Mouse (Mus musculus) neural tube, embryonic 14.5 days (tissue): ENCODE data around the gene Phlda2. TPM values are rescaled to one million over a fixed set of nuclear protein-coding genes. Genes with fewer than 3 reads are reported as not detected.
A peak's percentile ranks its signal among the peaks of the same experiment; 100 is the strongest.

Source experiments
- ATAC-seq: fragments of 200-750 bp; cut with Nextera tagmentation; 2 replicates; pipeline ENCODE4 v1.8.0; 2017; ENCODE audit warnings: low read depth, mild to moderate bottlenecking, moderate TSS enrichment, moderate library complexity
- H3K27ac ChIP-seq: fragments of 300-500 bp; sonication (generic); 2 replicates; pipeline ENCODE4 v1.5.1; 2014; ENCODE audit warnings: low read depth, mild to moderate bottlenecking, control low read depth, low read length, moderate library complexity, mixed read lengths
- H3K27me3 ChIP-seq: fragments of 300-500 bp; sonication (generic); 2 replicates; pipeline ENCODE4 v1.6.1; 2014; ENCODE audit warnings: low read length; ENCODE audit not compliant: control insufficient read depth, insufficient read depth
- H3K36me3 ChIP-seq: fragments of 300-500 bp; sonication (generic); 2 replicates; pipeline ENCODE4 v1.6.1; 2014; ENCODE audit warnings: low read length, mixed read lengths; ENCODE audit not compliant: control insufficient read depth, insufficient read depth
- H3K4me1 ChIP-seq: fragments of 300-500 bp; sonication (generic); 2 replicates; pipeline ENCODE4 v1.6.1; 2014; ENCODE audit warnings: low read length; ENCODE audit not compliant: control insufficient read depth, insufficient read depth
- H3K4me2 ChIP-seq: fragments of 300-500 bp; sonication (generic); 2 replicates; pipeline ENCODE4 v1.6.1; 2014; ENCODE audit warnings: mild to moderate bottlenecking, low read depth, low read length, control low read depth
- H3K4me3 ChIP-seq: fragments of 300-500 bp; sonication (generic); 2 replicates; pipeline ENCODE4 v1.5.1; 2014; ENCODE audit warnings: low read depth, low read length, control low read depth, mixed read lengths
- H3K9ac ChIP-seq: fragments of 300-500 bp; sonication (generic); replicated peaks from 2 replicates; pipeline ENCODE4 v1.6.1; 2014; ENCODE audit warnings: low read depth, mild to moderate bottlenecking, control low read depth, low read length, mixed read lengths
- H3K9me3 ChIP-seq: fragments of 300-500 bp; sonication (generic); 2 replicates; pipeline ENCODE4 v1.6.1; 2016; ENCODE audit warnings: low read length; ENCODE audit not compliant: control insufficient read depth
- WGBS: fragments of 180-500 bp; shearing (Covaris S2); extraction: QIAGEN DNeasy Blood & Tissue Kit; methylation state at CpG from one replicate; pipeline ENCODE4 v1.1.7; 2014; 5-methylcytosine and 5-hydroxymethylcytosine counted together
- polyA plus RNA-seq: library from polyadenylated mRNA; unstranded; fragments of >200 nt; fragmentation: Nextera tagmentation; extraction: Ambion mirVana; gene quantifications from 2 replicates; pipeline ENCODE4 v1.2.1, GENCODE M21; 2014

Gene Phlda2
- polyA plus RNA-seq, 1 experiment from 2014 or later = not detected

DNA sequence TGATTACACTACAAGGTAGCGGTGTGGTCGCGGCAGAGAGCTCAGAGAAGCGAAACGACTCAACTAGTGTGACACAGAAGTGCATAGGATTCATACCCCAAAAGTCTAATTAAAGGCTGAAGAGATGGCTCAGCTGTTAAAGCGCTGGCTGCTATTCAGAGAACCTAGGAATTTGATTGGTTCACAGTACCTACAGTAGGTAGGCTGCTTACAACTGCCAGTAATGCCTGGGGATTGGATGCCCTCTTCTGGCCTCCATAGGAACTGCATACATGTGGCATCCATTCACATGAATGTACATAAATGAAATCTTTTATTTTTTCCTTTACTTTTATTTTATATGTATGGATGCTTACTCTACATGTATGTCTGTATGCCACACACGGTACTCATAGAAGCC lies 3.7 kb upstream of the Phlda2 start:
- WGBS = 22% methylated on average over 7 of the region's 7 CpGs
- Histone ChIP-seq H3K9ac (no peak overlapping the region), H3K27me3 (peaks cover 20% of the 10 kb centered on the region), H3K4me1 (peaks cover 10% of the 10 kb centered on the region), H3K36me3 (no peaks in the 10 kb centered on the region), H3K4me3 (no peak overlapping the region), H3K4me2 (no peak overlapping the region), H3K27ac (no peak overlapping the region), H3K9me3 (no peaks in the 10 kb centered on the region)
- ATAC-seq = no peak

DNA sequence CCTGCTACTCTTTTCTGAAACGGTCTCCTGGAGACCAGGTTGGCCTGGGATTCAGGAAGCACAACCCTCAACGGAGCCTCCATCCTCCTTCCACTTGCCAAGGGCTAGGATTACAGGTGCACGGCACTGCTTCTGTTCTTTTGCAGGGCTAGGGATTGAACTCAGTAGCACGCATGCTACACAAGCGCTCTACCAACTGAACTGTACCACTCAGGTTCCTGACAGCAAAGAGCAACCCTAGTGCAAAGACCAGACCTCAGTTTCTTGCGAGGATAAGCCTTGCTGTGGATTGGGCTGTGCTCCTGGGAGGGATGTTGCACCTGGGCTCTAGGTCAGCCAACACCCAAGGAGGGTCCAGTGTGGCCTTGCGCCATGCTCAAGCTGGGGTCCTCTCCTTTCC lies 3.3 kb upstream of the Phlda2 start:
- Histone ChIP-seq H3K4me2 (no peak overlapping the region), H3K36me3 (no peaks in the 10 kb centered on the region), H3K9ac (no peak overlapping the region), H3K9me3 (no peaks in the 10 kb centered on the region), H3K4me3 (no peak overlapping the region), H3K27ac (no peak overlapping the region), H3K4me1 (peaks cover 12% of the 10 kb centered on the region), H3K27me3 (peaks cover 24% of the 10 kb centered on the region)
- WGBS = 67% methylated on average over 7 of the region's 7 CpGs
- no peak for ATAC-seq

DNA sequence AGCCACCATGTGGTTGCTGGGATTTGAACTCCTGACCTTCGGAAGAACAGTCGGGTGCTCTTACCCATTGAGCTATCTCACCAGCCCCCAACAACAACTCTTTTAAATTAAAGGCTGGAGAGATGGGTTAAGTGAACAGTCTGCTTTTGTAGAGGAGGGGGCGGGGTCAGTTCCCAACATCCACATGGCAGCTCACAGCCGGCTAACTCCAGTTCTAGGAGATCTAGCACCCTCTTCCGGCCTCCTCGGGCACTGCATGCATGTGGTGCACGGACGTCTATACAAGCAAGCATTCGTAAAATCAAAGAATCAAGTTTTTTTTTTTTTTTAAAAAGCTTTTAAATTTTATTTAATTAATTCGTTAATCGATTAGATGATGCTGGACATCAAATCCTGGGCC lies 2.9 kb upstream of the Phlda2 start:
- no peak overlapping the region for H3K4me2 ChIP-seq
- H3K9ac ChIP-seq = no peak overlapping the region
- ATAC-seq = no peak
- no peaks in the 10 kb centered on the region for H3K36me3 ChIP-seq
- no peak overlapping the region for H3K27ac ChIP-seq
- no peak overlapping the region for H3K4me3 ChIP-seq
- peaks cover 12% of the 10 kb centered on the region for H3K4me1 ChIP-seq
- 31% methylated on average over 11 of the region's 11 CpGs for whole genome bisulfite sequencing
- H3K27me3 ChIP-seq = peaks cover 28% of the 10 kb centered on the region
- H3K9me3 ChIP-seq = no peaks in the 10 kb centered on the region

DNA sequence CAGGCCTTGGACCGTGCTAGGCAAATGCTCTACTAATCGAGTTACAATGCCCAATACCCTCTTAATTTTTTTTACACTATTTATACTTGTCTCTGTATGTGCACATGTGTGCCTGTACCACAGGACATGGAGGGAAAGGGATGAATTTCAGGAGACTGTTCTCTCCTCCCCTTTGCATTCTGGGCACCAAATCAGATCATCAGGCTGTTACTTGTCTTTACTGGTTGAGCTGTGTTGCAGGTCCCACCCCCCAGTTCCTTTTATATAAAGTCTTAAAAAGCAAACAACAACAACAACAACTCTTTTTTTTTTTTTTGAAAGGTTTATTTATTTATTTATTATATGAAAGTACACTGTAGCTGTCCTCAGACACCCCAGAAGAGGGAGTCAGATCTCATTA lies 2.5 kb upstream of the Phlda2 start:
- no peaks in the 10 kb centered on the region for H3K36me3 ChIP-seq
- peaks cover 12% of the 10 kb centered on the region for H3K4me1 ChIP-seq
- no peak overlapping the region for H3K9ac ChIP-seq
- no peak overlapping the region for H3K4me2 ChIP-seq
- whole genome bisulfite sequencing = 91% methylated on average over 2 of the region's 2 CpGs
- H3K4me3 ChIP-seq = no peak overlapping the region
- peaks cover 33% of the 10 kb centered on the region for H3K27me3 ChIP-seq
- no peak overlapping the region for H3K27ac ChIP-seq
- no peaks in the 10 kb centered on the region for H3K9me3 ChIP-seq
- ATAC-seq = no peak

DNA sequence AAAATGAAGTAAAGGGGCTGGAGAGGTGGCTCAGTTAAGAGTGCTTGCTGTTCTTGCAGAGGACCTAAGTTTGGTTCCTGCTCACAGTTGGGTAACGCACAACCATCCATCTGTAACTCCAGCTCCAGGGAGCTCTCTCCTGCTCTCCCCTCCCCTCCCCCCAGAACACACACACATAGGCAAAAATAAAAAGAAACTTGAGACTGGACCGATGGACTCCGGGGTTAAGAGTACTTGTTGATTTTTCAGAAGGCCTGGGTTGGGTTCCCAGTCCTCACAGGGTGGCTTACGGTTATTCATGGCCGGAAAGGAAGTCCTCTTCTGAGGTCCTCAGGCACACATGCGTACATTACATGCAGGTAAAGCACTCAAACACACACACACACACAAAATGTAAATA lies 976 bp upstream of the Phlda2 start:
- Histone ChIP-seq H3K27ac (no peak overlapping the region), H3K9me3 (no peaks in the 10 kb centered on the region), H3K4me1 (peaks cover 12% of the 10 kb centered on the region), H3K36me3 (no peaks in the 10 kb centered on the region), H3K4me2 (no peak overlapping the region), H3K9ac (no peak overlapping the region), H3K27me3 (peaks cover 35% of the 10 kb centered on the region), H3K4me3 (no peak overlapping the region)
- ATAC-seq = no peak
- WGBS = 92% methylated on average over 6 of the region's 6 CpGs

DNA sequence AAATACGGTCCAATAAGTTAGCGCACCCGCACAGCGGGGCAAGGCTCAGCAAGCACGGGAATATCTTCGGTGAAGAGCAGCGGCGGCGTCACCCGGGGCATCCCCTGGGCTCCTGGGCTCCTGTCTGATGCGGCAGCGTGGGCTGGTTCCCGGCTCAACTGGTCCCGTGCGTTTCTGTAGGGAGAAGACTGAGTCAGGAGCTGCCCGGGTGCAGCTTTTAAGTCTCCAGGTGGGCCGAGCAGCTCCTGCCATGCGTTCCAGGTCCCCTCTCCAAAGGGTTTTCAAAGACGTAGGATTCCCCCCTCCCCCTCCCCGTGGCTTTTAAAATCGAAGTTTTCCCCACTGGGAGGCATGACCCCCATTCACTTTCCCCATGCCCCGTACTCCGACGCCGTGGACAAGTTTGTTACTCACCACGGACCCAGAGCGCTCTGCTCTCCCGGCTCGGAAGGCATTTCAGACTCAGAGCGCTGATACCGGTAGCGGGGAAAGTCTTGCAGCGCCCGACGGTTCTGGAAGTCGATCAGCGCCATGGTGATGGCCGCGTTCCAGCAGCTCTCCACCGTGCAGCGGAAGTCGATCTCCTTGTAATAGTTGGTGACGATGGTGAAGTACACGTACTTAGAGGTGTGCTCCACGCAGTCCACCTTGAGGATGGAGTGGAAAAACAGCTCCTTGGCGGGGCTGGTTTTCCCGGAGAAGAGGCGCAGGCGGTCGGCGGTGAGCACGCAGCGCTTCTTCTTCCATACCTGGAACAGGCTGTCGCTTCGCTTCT lies 1.1 kb downstream of the Phlda2 start:
- 4% methylated on average over 55 of the region's 55 CpGs for WGBS
- no peaks in the 10 kb centered on the region for H3K36me3 ChIP-seq
- peaks cover 35% of the 10 kb centered on the region for H3K27me3 ChIP-seq
- H3K27ac ChIP-seq = no peak overlapping the region
- H3K4me2 ChIP-seq = peak overlapping the region; percentile 65
- H3K9me3 ChIP-seq = no peaks in the 10 kb centered on the region
- no peak overlapping the region for H3K9ac ChIP-seq
- ATAC-seq = no peak
- H3K4me3 ChIP-seq = peak overlapping the region; percentile 27
- peaks cover 12% of the 10 kb centered on the region for H3K4me1 ChIP-seq

DNA sequence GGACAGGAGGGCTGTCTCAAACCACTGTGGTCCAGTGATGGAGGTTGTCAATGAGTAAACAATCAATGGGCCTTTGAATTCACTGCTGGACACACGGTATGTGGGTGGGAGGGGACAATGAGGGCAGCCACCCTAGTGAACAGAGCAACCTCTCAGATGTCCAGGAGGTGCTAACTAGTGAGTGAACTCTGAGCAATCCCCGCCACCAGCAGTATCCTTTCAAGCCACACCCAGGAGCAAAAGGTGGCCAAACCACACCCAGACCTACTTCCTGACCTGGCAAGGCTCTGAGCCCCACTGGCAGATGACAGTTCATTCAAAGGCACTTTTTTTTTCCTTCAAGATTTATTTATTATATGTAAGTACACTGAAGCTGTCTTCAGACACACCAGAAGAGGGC lies 2.0 kb downstream of the Phlda2 start:
- H3K4me2 ChIP-seq = no peak overlapping the region
- H3K9me3 ChIP-seq = no peaks in the 10 kb centered on the region
- no peak overlapping the region for H3K9ac ChIP-seq
- ATAC-seq = no peak
- no peak overlapping the region for H3K27ac ChIP-seq
- H3K27me3 ChIP-seq = peaks cover 35% of the 10 kb centered on the region
- H3K4me3 ChIP-seq = no peak overlapping the region
- H3K36me3 ChIP-seq = no peaks in the 10 kb centered on the region
- 44% methylated on average over 2 of the region's 2 CpGs for WGBS
- peaks cover 12% of the 10 kb centered on the region for H3K4me1 ChIP-seq

DNA sequence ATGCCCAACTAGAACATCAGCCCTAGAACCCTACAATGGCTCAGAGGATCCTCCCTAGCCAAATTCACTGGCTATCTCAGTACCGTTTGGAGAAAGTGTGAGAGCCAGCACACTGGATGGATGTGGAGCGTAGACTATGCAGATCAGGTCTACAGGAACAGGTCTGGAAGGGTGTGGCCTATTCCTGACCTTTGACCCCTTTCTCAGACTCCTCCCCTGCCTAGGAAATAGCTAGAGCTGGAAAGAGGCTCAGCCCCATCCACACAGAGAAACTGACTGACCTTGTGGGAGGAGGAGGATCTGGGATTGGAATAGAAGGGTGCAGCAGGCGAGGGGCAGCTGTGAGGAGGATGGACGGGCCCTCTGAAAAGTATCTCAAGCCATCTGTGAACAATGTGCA lies 4.4 kb downstream of the Phlda2 start:
- peaks cover 12% of the 10 kb centered on the region for H3K4me1 ChIP-seq
- no peaks in the 10 kb centered on the region for H3K9me3 ChIP-seq
- H3K27ac ChIP-seq = no peak overlapping the region
- H3K36me3 ChIP-seq = no peaks in the 10 kb centered on the region
- no peak overlapping the region for H3K4me2 ChIP-seq
- H3K9ac ChIP-seq = no peak overlapping the region
- ATAC-seq = no peak
- WGBS = 90% methylated on average over 4 of the region's 4 CpGs
- H3K4me3 ChIP-seq = no peak overlapping the region
- H3K27me3 ChIP-seq = peaks cover 25% of the 10 kb centered on the region

DNA sequence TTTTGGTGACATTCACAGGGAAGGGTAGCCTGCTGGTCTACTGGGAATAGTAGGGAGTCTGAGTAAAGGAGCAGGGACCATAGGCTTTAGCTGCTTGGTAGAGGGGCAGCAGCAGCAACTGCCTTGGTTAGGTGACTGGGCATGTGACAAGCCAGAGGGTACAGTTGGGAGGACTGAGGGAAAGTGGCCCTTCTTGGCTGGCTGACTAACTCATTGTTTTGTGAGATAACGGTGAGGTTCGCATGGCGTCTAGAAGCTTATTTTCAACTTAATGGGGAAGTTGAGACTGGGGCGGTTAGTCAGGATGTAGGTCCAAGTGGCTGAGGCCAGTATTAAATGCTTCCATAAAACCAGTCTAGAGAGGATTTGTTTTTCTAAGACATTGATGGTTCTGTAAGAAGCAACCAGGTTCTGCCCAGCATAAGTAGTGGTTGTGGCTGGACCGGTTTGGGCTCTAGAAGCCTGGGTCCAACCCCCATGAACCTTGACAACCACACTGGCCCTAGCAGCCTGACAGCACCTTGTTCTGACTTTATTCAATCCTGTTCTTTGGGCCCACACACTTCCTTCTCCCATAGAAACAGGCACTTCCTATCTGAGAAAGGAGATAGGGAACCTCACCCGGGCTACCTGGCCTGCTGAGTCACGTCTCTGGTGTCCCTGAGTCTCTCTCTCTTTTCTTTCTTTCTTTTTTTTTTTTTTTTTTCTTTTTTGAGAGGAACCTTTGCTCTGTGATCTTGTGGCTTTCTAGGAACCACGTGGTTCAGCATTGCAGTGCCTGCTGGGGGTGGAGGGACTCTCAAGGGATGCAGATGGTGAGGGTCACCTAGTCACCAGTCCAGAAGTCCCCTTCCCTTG lies 7.6 kb downstream of the Phlda2 start:
- H3K9me3 ChIP-seq = no peaks in the 10 kb centered on the region
- H3K9ac ChIP-seq = no peak overlapping the region
- no peaks in the 10 kb centered on the region for H3K36me3 ChIP-seq
- no peak overlapping the region for H3K27ac ChIP-seq
- ATAC-seq = no peak
- H3K4me3 ChIP-seq = no peak overlapping the region
- H3K4me1 ChIP-seq = no peaks in the 10 kb centered on the region
- H3K4me2 ChIP-seq = no peak overlapping the region
- H3K27me3 ChIP-seq = peaks cover 1% of the 10 kb centered on the region
- 83% methylated on average over 8 of the region's 8 CpGs for WGBS
